Mouse (Mus musculus) liver, embryonic 12.5 days (tissue): ENCODE results near the gene Pirb. TPM values are rescaled to one million over a fixed set of nuclear protein-coding genes. Genes with fewer than 3 reads are reported as not detected.

Experiments
- polyA plus RNA-seq: library from polyadenylated mRNA; unstranded; fragments of >200 nt; fragmentation: Nextera tagmentation; extraction: Ambion mirVana; gene quantifications from 2 replicates; pipeline ENCODE4 v1.2.1, GENCODE M21; 2016

Gene Pirb
- polyA plus RNA-seq, 1 experiment from 2014 or later = 0.91 TPM

Other genes with a start within 250 kb of the Pirb start
- not detected in 2 replicates for gene Tarm1, start 217.8 kb downstream of the Pirb start, polyA plus RNA-seq
- 0.08 TPM in 1 of 2 replicates, not detected in the other for gene Oscar, start 104.2 kb downstream of the Pirb start, polyA plus RNA-seq
- 295 and 296 TPM in 2 replicates for gene Ndufa3, start 103.0 kb downstream of the Pirb start, polyA plus RNA-seq
- gene Tfpt, start 90.5 kb downstream of the Pirb start, polyA plus RNA-seq = 16.0 and 17.6 TPM in 2 replicates
- 93.1 and 97.6 TPM in 2 replicates for gene Prpf31, start 90.4 kb downstream of the Pirb start, polyA plus RNA-seq
- 32.6 and 34.4 TPM in 2 replicates for gene Cnot3, start 75.1 kb downstream of the Pirb start, polyA plus RNA-seq
- 10.2 and 11.6 TPM in 2 replicates for gene Leng1, start 54.6 kb downstream of the Pirb start, polyA plus RNA-seq
- 6.9 and 8.1 TPM in 2 replicates for gene Tmc4, start 42.8 kb downstream of the Pirb start, polyA plus RNA-seq
- gene Tsen34, start 27.5 kb downstream of the Pirb start, polyA plus RNA-seq = 59.0 and 60.3 TPM in 2 replicates
- gene Mboat7, start 26.9 kb downstream of the Pirb start, polyA plus RNA-seq = 24.9 and 27.5 TPM in 2 replicates
- 1,310 and 1,334 TPM in 2 replicates for gene Rps9, start 16.4 kb downstream of the Pirb start, polyA plus RNA-seq
- not detected in 2 replicates for gene Gm15448, start 105.3 kb upstream of the Pirb start, polyA plus RNA-seq
- gene Pira2, start 124.7 kb upstream of the Pirb start, polyA plus RNA-seq = 0.35 and 0.44 TPM in 2 replicates
- 0.15 and 0.18 TPM in 2 replicates for gene Gm14548, start 177.7 kb upstream of the Pirb start, polyA plus RNA-seq
- 0.12 and 0.20 TPM in 2 replicates for gene Lilra6, start 195.1 kb upstream of the Pirb start, polyA plus RNA-seq